Mouse (Mus musculus) midbrain, postnatal 0 days (tissue): ENCODE measurements at regions not wholly inside any gene's neighbourhood (a gene's known extent, or its start where the extent isn't known, plus 50 kb on each side); places are given as distances from the start of the nearest gene placed in this dataset.
"Not testable (repeated sequence)": the region's sequence is repeated elsewhere in the genome, so short reads cannot be mapped to it uniquely, and the experiment has no call there.

ENCODE experiments used
- ATAC-seq: fragments of 200-750 bp; cut with Nextera tagmentation; 2 replicates; pipeline ENCODE4 v1.8.0; 2017; ENCODE audit warnings: moderate number of reproducible peaks, mild to moderate bottlenecking, moderate TSS enrichment, moderate library complexity; ENCODE audit not compliant: low FRiP score
- DNase-seq: peaks from one replicate; pipeline ENCODE4 v3.0.0-alpha.2; 2015; ENCODE audit warnings: low spot score
- H3K27ac ChIP-seq: fragments of 300-500 bp; sonication (generic); 2 replicates; pipeline ENCODE4 v1.5.1; 2014; ENCODE audit warnings: low read depth, mild to moderate bottlenecking, low read length, mixed read lengths
- H3K27me3 ChIP-seq: fragments of 300-500 bp; sonication (generic); 2 replicates; pipeline ENCODE4 v1.6.1; 2014; ENCODE audit warnings: low read length, control low read depth, mixed read lengths; ENCODE audit not compliant: insufficient read depth
- H3K36me3 ChIP-seq: fragments of 300-500 bp; sonication (generic); 2 replicates; pipeline ENCODE4 v1.6.1; 2014; ENCODE audit warnings: low read length, control low read depth, mixed read lengths; ENCODE audit not compliant: insufficient read depth
- H3K4me1 ChIP-seq: fragments of 300-500 bp; sonication (generic); 2 replicates; pipeline ENCODE4 v1.6.1; 2014; ENCODE audit warnings: mild to moderate bottlenecking, control low read depth, antibody characterized with exemption, low read length, mixed read lengths; ENCODE audit not compliant: insufficient read depth
- H3K4me2 ChIP-seq: fragments of 300-500 bp; sonication (generic); 2 replicates; pipeline ENCODE4 v1.6.1; 2014; ENCODE audit warnings: low read depth, mild to moderate bottlenecking, low read length, mixed read lengths; ENCODE audit not compliant: poor library complexity, severe bottlenecking
- H3K4me3 ChIP-seq: fragments of 300-500 bp; sonication (generic); 2 replicates; pipeline ENCODE4 v1.5.1; 2014; ENCODE audit warnings: low read depth, mild to moderate bottlenecking, low read length, moderate library complexity
- H3K9ac ChIP-seq: fragments of 300-500 bp; sonication (generic); replicated peaks from 2 replicates; pipeline ENCODE4 v1.6.1; 2014; ENCODE audit warnings: mild to moderate bottlenecking, low read length, moderate library complexity, mixed read lengths; ENCODE audit not compliant: poor library complexity, severe bottlenecking
- H3K9me3 ChIP-seq: fragments of 300-500 bp; sonication (generic); 2 replicates; pipeline ENCODE4 v1.6.1; 2016; ENCODE audit warnings: low read length, control low read depth
- CTCF ChIP-seq: IDR thresholded peaks from 2 replicates; pipeline ENCODE4 v1.5.1; 2016; ENCODE audit warnings: antibody characterized with exemption, mild to moderate bottlenecking
- WGBS: fragments of 180-500 bp; shearing (Covaris S2); extraction: QIAGEN DNeasy Blood & Tissue Kit; methylation state at CpG from one replicate; pipeline ENCODE4 v1.1.7; 2014; 5-methylcytosine and 5-hydroxymethylcytosine counted together

DNA sequence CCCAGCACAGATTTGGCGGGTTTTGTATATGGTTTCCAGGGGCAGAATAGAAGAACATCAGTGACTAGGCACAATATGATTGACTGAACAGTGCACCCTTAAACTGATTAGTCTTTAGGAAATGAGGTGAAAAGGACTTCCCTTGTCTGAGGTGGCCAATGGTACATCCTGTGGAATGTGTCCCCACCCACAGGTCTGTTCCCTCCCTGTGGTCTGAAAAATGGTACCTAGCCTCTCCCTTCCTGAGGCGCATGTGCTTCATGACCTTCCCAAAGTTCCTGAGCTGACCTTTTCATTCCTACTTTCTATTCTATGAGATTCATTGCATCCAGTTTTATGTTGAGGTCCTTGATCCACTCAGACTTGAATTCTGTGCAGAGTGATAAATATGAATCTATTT is 76.0 kb downstream of the Zfp97 start:
- WGBS, result 96% methylated on average over 1 of the region's 2 CpGs
- not testable (repeated sequence) for H3K36me3 ChIP-seq, DNase-seq

DNA sequence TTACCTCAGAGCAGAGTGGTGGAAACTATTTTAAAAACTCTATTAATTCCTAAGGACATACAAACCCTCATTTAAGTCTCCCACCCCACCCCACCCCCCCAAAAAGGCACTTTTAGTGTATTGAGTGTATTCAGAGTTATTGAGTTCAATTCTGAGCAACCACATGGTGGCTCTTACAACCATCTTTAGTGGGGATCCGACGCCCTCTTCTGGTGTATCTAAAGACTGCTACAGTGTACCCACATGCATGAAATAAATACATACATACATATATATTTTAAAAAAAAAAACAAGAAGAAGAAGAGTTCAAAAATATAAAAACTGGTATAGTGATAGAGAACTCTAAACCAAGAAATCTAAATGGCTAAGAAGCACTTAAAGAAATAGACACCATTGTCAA is 107.9 kb downstream of the Zfp97 start:
- peaks cover 9% of the 10 kb centered on the region; the same call in 1 of the 2 replicates for H3K9me3 ChIP-seq
- H3K36me3 ChIP-seq, result no peaks in the 10 kb centered on the region
- H3K27me3 ChIP-seq, result no peaks in the 10 kb centered on the region
- DNase-seq (no peak), ATAC-seq (no peak)
- H3K27ac ChIP-seq, result no peak overlapping the region
- no peak overlapping the region for H3K4me3 ChIP-seq
- 37% methylated on average over 2 of the region's 2 CpGs for WGBS
- no peak for TF ChIP-seq CTCF
- H3K4me1 ChIP-seq, result no peaks in the 10 kb centered on the region
- no peak overlapping the region for H3K9ac ChIP-seq
- H3K4me2 ChIP-seq, result no peak overlapping the region

More for the DNA sequence above, 76.0 kb downstream of the Zfp97 start:
- ATAC-seq, H3K4me3 ChIP-seq, H3K4me1 ChIP-seq, H3K9ac ChIP-seq, H3K27ac ChIP-seq, H3K4me2 ChIP-seq, H3K27me3 ChIP-seq: not testable (repeated sequence)
- peaks cover 15% of the 10 kb centered on the region for H3K9me3 ChIP-seq

DNA sequence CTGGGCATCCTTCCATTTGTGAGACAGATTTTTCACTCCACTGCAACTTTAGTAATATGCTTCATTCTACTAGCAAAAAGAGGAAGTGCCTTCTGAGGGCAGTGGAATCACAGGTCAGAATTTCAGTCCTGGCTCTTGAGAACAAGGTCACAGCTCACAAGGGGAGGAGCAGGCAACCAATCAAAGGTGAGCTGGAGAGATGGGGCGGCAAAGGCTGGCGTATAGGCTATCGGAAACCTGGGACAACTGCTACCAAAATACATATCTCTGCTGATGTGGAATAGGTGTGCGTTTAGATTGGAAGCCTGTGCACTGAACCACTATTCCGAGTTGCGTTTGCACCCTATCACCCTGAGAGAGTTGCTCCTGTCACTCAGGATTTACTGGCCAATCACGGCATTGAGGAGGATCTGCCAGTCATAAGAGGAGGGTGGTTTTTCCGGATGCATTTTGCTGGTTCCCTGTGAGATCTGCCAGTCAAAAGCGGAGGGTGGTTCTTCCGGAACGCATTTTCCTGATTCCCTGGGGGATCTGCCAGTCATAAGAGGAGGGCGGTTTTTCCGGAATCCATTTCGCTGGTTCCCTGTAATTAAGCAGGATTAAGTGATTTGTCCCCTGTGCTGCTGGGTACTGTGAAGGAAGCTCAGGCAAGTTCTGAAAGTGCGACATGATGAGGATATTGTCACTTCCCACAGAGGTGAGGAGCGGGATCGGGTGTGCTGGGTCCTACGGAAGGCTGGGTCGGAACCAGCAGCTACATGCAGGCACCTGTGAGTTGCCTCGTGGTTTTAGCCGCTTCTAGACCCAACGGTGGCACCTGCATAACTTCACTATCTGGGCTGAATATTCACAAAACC is 113.3 kb downstream of the Zfp97 start:
- Histone ChIP-seq H3K27ac (peak overlapping the region; percentile 74), H3K4me2 (peak overlapping the region; percentile 42), H3K4me3 (peak overlapping the region; percentile 46), H3K9ac (peak overlapping the region; percentile 57)
- not testable (repeated sequence) for H3K27me3 ChIP-seq, H3K4me1 ChIP-seq, H3K36me3 ChIP-seq, H3K9me3 ChIP-seq
- DNase-seq, result peak; percentile 99
- 0% methylated on average over 18 of the region's 22 CpGs for WGBS
- peak; percentile 100 for ATAC-seq

GRCm38 (mm10) chr17:17235186-17235482 is 113.9 kb downstream of the Zfp97 start:
- peak overlapping the region; percentile 46 for H3K4me3 ChIP-seq
- not testable (repeated sequence) for H3K27me3 ChIP-seq, H3K4me1 ChIP-seq, DNase-seq, ATAC-seq, H3K36me3 ChIP-seq, H3K9me3 ChIP-seq
- H3K9ac ChIP-seq, result peak overlapping the region; percentile 42
- H3K4me2 ChIP-seq, result peak overlapping the region; percentile 41
- WGBS, result under 1% methylated on average over 5 of the region's 5 CpGs
- H3K27ac ChIP-seq, result peak overlapping the region; percentile 38; the same call in 1 of the 2 replicates
